25 mouse cellular contexts compared by ENCODE assay signal in the genomic region with DNA sequence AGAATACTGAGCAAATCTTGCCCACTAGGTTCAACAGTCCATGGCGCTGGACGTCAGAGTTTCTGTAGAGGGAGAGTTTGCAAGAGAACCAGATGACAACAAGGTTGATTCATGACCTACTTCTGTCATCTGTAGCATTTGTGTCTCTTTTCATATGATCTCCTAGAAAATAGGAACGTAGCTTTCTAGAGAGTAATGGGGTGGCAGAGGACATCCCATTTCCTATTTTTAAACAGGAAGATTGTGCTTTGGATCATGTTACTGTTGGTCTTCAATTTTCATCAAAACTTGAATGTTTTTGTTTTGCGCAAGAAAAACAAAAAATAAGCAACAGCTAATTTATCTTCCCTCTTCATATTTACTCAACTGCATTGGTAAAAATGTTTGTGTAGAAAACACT.
"Had no signal": no experiment of that assay in that cellular context is flagged by ENCODE, and none has a peak within 500 bp of the region (broad histone marks: within the 10 kb centered on the region; RNA-seq: fewer than 3 reads in every experiment).

No protein-coding gene starts in this region.

- H3K4me3 ChIP-seq: gastrocnemius, adult 2 months; heart, adult 2 months; heart, embryonic 12.5 days; hindbrain, embryonic 10.5 days; hindbrain, embryonic 12.5 days; intestine, embryonic 15.5 days; kidney, embryonic 15.5 days; limb, embryonic 13.5 days; limb, embryonic 15.5 days; liver, embryonic 12.5 days had no signal

- H3K9ac ChIP-seq: heart, embryonic 12.5 days; hindbrain, embryonic 12.5 days; hindbrain, embryonic 14.5 days; intestine, embryonic 15.5 days; kidney, embryonic 15.5 days; limb, embryonic 13.5 days; limb, embryonic 15.5 days; liver, embryonic 12.5 days had no signal

- H3K36me3 ChIP-seq: heart, embryonic 12.5 days; hindbrain, embryonic 10.5 days; hindbrain, embryonic 12.5 days; intestine, embryonic 15.5 days; kidney, embryonic 15.5 days; limb, embryonic 13.5 days; limb, embryonic 15.5 days; liver, embryonic 12.5 days had no signal

- H3K9me3 ChIP-seq: heart, embryonic 12.5 days; hindbrain, embryonic 10.5 days; hindbrain, embryonic 12.5 days; intestine, embryonic 15.5 days; kidney, embryonic 15.5 days; limb, embryonic 13.5 days; limb, embryonic 15.5 days; liver, embryonic 12.5 days had no signal

- H3K27ac ChIP-seq: gastrocnemius, adult 2 months; heart, adult 2 months; hindbrain, embryonic 10.5 days; hindbrain, embryonic 12.5 days; hindbrain, embryonic 14.5 days; intestine, embryonic 15.5 days; kidney, embryonic 15.5 days; kidney, postnatal 0 days; limb, embryonic 13.5 days; limb, embryonic 15.5 days; liver, embryonic 12.5 days had no signal

- ATAC-seq: hindbrain, embryonic 16.5 days; inflammation-experienced regulatory T-cells, adult 6 months; intestine, embryonic 15.5 days; intestine, postnatal 0 days; liver, embryonic 12.5 days had no signal

- H3K27me3 ChIP-seq: heart, embryonic 12.5 days; hindbrain, embryonic 12.5 days; intestine, embryonic 15.5 days; kidney, embryonic 15.5 days; limb, embryonic 13.5 days; limb, embryonic 15.5 days; liver, embryonic 12.5 days had no signal

- H3K4me1 ChIP-seq: hindbrain, embryonic 12.5 days; intestine, embryonic 15.5 days; kidney, embryonic 15.5 days; limb, embryonic 15.5 days; liver, embryonic 12.5 days had no signal

- DNase-seq: gastrocnemius, adult 2 months; gastrocnemius, postnatal 10 days; gastrocnemius, postnatal 25 days; heart, postnatal 10 days; heart, postnatal 4 days; kidney, adult 18-20 months; kidney, adult 8-10 months; kidney, postnatal 14 days; kidney, postnatal 36 days; layer of hippocampus, postnatal 36 days; left cerebral cortex, postnatal 4 days had no signal

- H3K4me2 ChIP-seq: heart, embryonic 12.5 days; hindbrain, embryonic 12.5 days; hindbrain, embryonic 14.5 days; intestine, embryonic 15.5 days; kidney, embryonic 15.5 days; limb, embryonic 13.5 days; limb, embryonic 15.5 days; liver, embryonic 12.5 days had no signal
